Mouse (Mus musculus) liver, embryonic 14.5 days (tissue): ENCODE results near the gene Gm21969. TPM values are rescaled to one million over a fixed set of nuclear protein-coding genes. Genes with fewer than 3 reads are reported as not detected.

Source experiments
- ATAC-seq: fragments of 200-750 bp; cut with Nextera tagmentation; 2 replicates; pipeline ENCODE4 v1.8.0; 2017; ENCODE audit warnings: moderate number of reproducible peaks, mild to moderate bottlenecking, moderate library complexity; ENCODE audit not compliant: insufficient read depth
- DNase-seq, 3 experiments: peaks; one replicate each; pipeline ENCODE4 v3.0.0-alpha.2; 2012 to 2013; ENCODE audit warnings: low read depth in 3 of 3, low spot score in 3 of 3
- H3K27ac ChIP-seq: fragments of 300-500 bp; sonication (generic); 2 replicates; pipeline ENCODE4 v1.5.1; 2014; ENCODE audit warnings: moderate library complexity, mild to moderate bottlenecking, control low read depth, inconsistent platforms
- H3K27me3 ChIP-seq: fragments of 300-500 bp; sonication (generic); 2 replicates; pipeline ENCODE4 v1.6.1; 2014; ENCODE audit warnings: mild to moderate bottlenecking, low read length, moderate library complexity; ENCODE audit not compliant: control insufficient read depth, insufficient read depth
- H3K36me3 ChIP-seq: fragments of 300-500 bp; sonication (generic); replicated peaks from 2 replicates; pipeline ENCODE4 v1.6.1; 2014; ENCODE audit warnings: low read depth; ENCODE audit not compliant: control insufficient read depth, insufficient read depth
- H3K4me1 ChIP-seq, 2 experiments: fragments of 200-500 bp in 1 of 2; fragments of 300-500 bp in 1 of 2; sonication (generic) in 1 of 2; replicated peaks; 2 replicates each; pipeline ENCODE4 v1.6.1; 2012 to 2014; ENCODE audit warnings: antibody characterized with exemption in 1 of 2, inconsistent platforms in 1 of 2, low read length in 1 of 2; ENCODE audit not compliant: control insufficient read depth in 2 of 2, insufficient read depth in 2 of 2
- H3K4me2 ChIP-seq: fragments of 300-500 bp; sonication (generic); 2 replicates; pipeline ENCODE4 v1.6.1; 2014; ENCODE audit warnings: low read depth, mild to moderate bottlenecking, control low read depth, moderate library complexity
- H3K4me3 ChIP-seq, 2 experiments: fragments of 200-500 bp in 1 of 2; fragments of 300-500 bp in 1 of 2; sonication (generic) in 1 of 2; 2 replicates each; pipeline ENCODE4 v1.5.1; 2012 to 2014; ENCODE audit warnings: low read depth in 2 of 2, low read length in 2 of 2, mild to moderate bottlenecking in 2 of 2, control low read depth in 1 of 2, inconsistent platforms in 1 of 2, moderate library complexity in 1 of 2; ENCODE audit not compliant: insufficient read depth in 1 of 2
- H3K9ac ChIP-seq: fragments of 300-500 bp; sonication (generic); replicated peaks from 2 replicates; pipeline ENCODE4 v1.6.1; 2014; ENCODE audit warnings: mild to moderate bottlenecking, control low read depth, moderate library complexity
- H3K9me3 ChIP-seq: fragments of 300-500 bp; sonication (generic); 2 replicates; pipeline ENCODE4 v1.6.1; 2016; ENCODE audit warnings: low read length, mixed read lengths; ENCODE audit not compliant: control insufficient read depth
- CTCF ChIP-seq: IDR thresholded peaks from 2 replicates; pipeline ENCODE4 v1.5.1; 2016; ENCODE audit warnings: antibody characterized with exemption, low read depth, control low read depth
- EP300 ChIP-seq: IDR thresholded peaks from 2 replicates; pipeline ENCODE4 v1.6.1; 2016; ENCODE audit warnings: antibody characterized with exemption, low read depth
- WGBS: fragments of 180-500 bp; shearing (Covaris S2); extraction: QIAGEN DNeasy Blood & Tissue Kit; methylation state at CpG from one replicate; pipeline ENCODE4 v1.1.7; 2014; ENCODE audit not compliant: insufficient replicate concordance; 5-methylcytosine and 5-hydroxymethylcytosine counted together
- polyA plus RNA-seq, 2 experiments: library from polyadenylated mRNA; depleted of rRNA in 1 of 2; stranded (reverse) in 1 of 2; unstranded in 1 of 2; fragments of >200 nt; fragmentation: Nextera tagmentation in 1 of 2; extraction: Ambion mirVana in 1 of 2; gene quantifications; 2 replicates each; pipeline versions ENCODE4 v1.2.1 to v1.2.3; 2012 to 2014

The Gm21969 gene
- polyA plus RNA-seq, 2 experiments, result not detected

- H3K27ac ChIP-seq, result no peak overlapping the region
- DNase-seq, result no peak
- no peak overlapping the region for H3K4me3 ChIP-seq
- no peaks in the 10 kb centered on the region for H3K9me3 ChIP-seq
- WGBS, result 24% methylated on average over 6 of the region's 6 CpGs
- no peaks in the 10 kb centered on the region for H3K27me3 ChIP-seq
- ATAC-seq, result no peak
- no peak overlapping the region for H3K4me2 ChIP-seq
- H3K4me1 ChIP-seq, result 0 out of 4 replicates have a peak, but pooled peaks cover 0 to 3% of the 10 kb centered on the region in 2 experiments
- TF ChIP-seq CTCF, result no peak
- TF ChIP-seq EP300, result no peak
- H3K36me3 ChIP-seq, result no peaks in the 10 kb centered on the region
- H3K9ac ChIP-seq, result no peak overlapping the region
These were observed 37.8 kb downstream of the Gm21969 start for GRCm38 (mm10) chr4:139640775-139641174.

- ATAC-seq (no peak), DNase-seq (no peak)
- H3K27ac ChIP-seq, result no peak overlapping the region
- H3K4me1 ChIP-seq, result 0 out of 4 replicates have a peak, but pooled peaks cover 0 to 3% of the 10 kb centered on the region in 2 experiments
- no peak overlapping the region for H3K4me2 ChIP-seq
- no peak overlapping the region for H3K9ac ChIP-seq
- no peaks in the 10 kb centered on the region for H3K36me3 ChIP-seq
- H3K27me3 ChIP-seq, result no peaks in the 10 kb centered on the region
- no peak overlapping the region for H3K4me3 ChIP-seq
- H3K9me3 ChIP-seq, result no peaks in the 10 kb centered on the region
- TF ChIP-seq CTCF (no peak), EP300 (no peak)
- WGBS, result 17% methylated on average over 30 of the region's 30 CpGs
These were observed 38.9 kb downstream of the Gm21969 start for GRCm38 (mm10) chr4:139641829-139642425.

DNA sequence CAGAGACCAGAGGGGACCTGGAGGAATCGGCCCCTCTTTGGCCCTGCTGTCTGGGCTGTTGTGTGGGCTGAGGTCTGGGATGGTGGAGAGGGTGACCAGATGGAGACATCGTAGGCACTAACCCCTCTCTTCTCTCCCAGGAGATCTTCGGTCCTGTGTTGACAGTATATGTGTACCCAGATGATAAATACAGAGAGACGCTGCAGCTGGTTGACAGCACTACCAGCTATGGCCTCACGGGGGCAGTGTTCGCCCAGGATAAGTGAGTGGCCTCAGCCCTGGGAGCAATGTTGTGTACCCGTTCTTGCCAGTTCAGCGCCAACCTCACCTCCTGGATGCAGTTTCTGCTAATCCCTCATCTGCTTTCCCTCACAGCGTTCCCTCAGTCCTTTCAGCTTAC lies 41.0 kb downstream of the Gm21969 start:
- Histone ChIP-seq H3K4me2 (no peak overlapping the region), H3K9me3 (no peaks in the 10 kb centered on the region), H3K27ac (no peak overlapping the region), H3K27me3 (no peaks in the 10 kb centered on the region), H3K36me3 (no peaks in the 10 kb centered on the region), H3K4me3 (no peak overlapping the region), H3K9ac (no peak overlapping the region), H3K4me1 (0 out of 4 replicates have a peak, but pooled peaks cover 0 to 3% of the 10 kb centered on the region in 2 experiments)
- DNase-seq (peak in 2 of 3 experiments; percentile 20 to 22), ATAC-seq (no peak)
- no peak for TF ChIP-seq EP300
- TF ChIP-seq CTCF, result peak; percentile 96
- WGBS, result 12% methylated on average over 9 of the region's 9 CpGs

GRCm38 (mm10) chr4:139646916-139647315 lies 43.9 kb downstream of the Gm21969 start:
- no peak for DNase-seq
- Histone ChIP-seq H3K9me3 (no peaks in the 10 kb centered on the region), H3K4me3 (no peak overlapping the region), H3K27me3 (no peaks in the 10 kb centered on the region), H3K36me3 (no peaks in the 10 kb centered on the region), H3K4me1 (no peaks in the 10 kb centered on the region), H3K4me2 (no peak overlapping the region), H3K9ac (no peak overlapping the region), H3K27ac (no peak overlapping the region)
- no peak for ATAC-seq
- TF ChIP-seq CTCF (peak; percentile 57), EP300 (no peak)
- 70% methylated on average over 7 of the region's 7 CpGs for WGBS

GRCm38 (mm10) chr4:139650086-139650743 lies 47.2 kb downstream of the Gm21969 start:
- no peak overlapping the region for H3K4me2 ChIP-seq
- DNase-seq (no peak), ATAC-seq (no peak)
- H3K36me3 ChIP-seq, result no peaks in the 10 kb centered on the region
- H3K27me3 ChIP-seq, result no peaks in the 10 kb centered on the region
- H3K9me3 ChIP-seq, result no peaks in the 10 kb centered on the region
- H3K27ac ChIP-seq, result no peak overlapping the region
- no peaks in the 10 kb centered on the region for H3K4me1 ChIP-seq
- WGBS, result 62% methylated on average over 15 of the region's 15 CpGs
- no peak for TF ChIP-seq EP300
- TF ChIP-seq CTCF, result no peak
- no peak overlapping the region for H3K9ac ChIP-seq
- H3K4me3 ChIP-seq, result no peak overlapping the region
